Mouse (Mus musculus) megakaryocyte, embryonic 14.5 days (primary cell): ENCODE results near the gene Grb2.

Experiments
- FLI1 ChIP-seq: IDR thresholded peaks from 2 replicates; pipeline ENCODE4 v1.6.1; 2012; ENCODE audit warnings: low read length, inconsistent platforms, mixed read lengths
- GATA1 ChIP-seq: IDR thresholded peaks from 3 replicates; pipeline ENCODE4 v1.6.1; 2012; ENCODE audit warnings: mixed read lengths, low read length, inconsistent platforms, borderline replicate concordance

DNA sequence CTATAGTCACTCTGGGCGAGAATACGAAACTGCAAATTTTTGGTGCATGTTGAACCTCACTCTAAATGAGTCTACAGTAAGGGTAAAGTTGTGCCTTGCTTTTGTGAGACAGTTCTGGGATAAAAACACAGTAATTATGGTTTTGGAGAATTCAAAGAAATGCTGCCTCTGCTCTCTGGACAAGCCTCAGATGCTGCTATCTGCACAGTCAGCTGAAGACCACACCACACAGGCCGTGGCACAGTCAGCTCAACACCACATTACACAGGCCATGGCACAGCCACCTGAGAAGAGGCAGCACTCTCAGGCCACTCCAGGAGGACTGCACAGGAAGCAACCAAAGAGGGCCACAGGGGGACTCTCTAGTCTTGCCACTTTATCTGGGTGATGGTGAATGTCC, 26.0 kb downstream of the Grb2 start:
- TF ChIP-seq GATA1 (no peak), FLI1 (no peak)
